Comparison of ENCODE assay signal across 17 mouse cellular contexts in genomic region chr3:82950208-82950607, GRCm38 (mm10). TPM values are rescaled to one million over a fixed set of nuclear protein-coding genes. Genes with fewer than 3 reads are reported as not detected.
"Had no signal": no experiment of that assay in that cellular context is flagged by ENCODE, and none has a peak within 500 bp of the region (broad histone marks: within the 10 kb centered on the region; RNA-seq: fewer than 3 reads in every experiment).

No protein-coding gene starts in this region.

- H3K27ac ChIP-seq: layer of hippocampus, adult 2 months; limb, embryonic 13.5 days; liver, embryonic 13.5 days; midbrain, embryonic 15.5 days; neural tube, embryonic 12.5 days had no signal

- H3K4me1 ChIP-seq: midbrain, embryonic 15.5 days; neural tube, embryonic 12.5 days had no signal

- H3K9ac ChIP-seq: limb, embryonic 13.5 days; liver, embryonic 13.5 days; midbrain, embryonic 15.5 days; neural tube, embryonic 12.5 days had no signal

- H3K4me3 ChIP-seq: layer of hippocampus, adult 2 months; limb, embryonic 13.5 days; liver, embryonic 13.5 days; midbrain, embryonic 15.5 days; neural tube, embryonic 12.5 days had no signal

- H3K27me3 ChIP-seq: limb, embryonic 13.5 days; liver, embryonic 13.5 days; midbrain, embryonic 15.5 days; neural tube, embryonic 12.5 days had no signal

- H3K9me3 ChIP-seq: limb, embryonic 13.5 days; liver, embryonic 13.5 days; midbrain, embryonic 15.5 days; neural tube, embryonic 12.5 days had no signal

- DNase-seq: kidney, adult 18-20 months; kidney, postnatal 10 days; left cerebral cortex, postnatal 4 days; liver, embryonic 13.5 days; right cerebral cortex, postnatal 14 days; thymus, postnatal 4 days had no signal

- H3K36me3 ChIP-seq: limb, embryonic 13.5 days; liver, embryonic 13.5 days; midbrain, embryonic 15.5 days; neural tube, embryonic 12.5 days had no signal

- H3K4me2 ChIP-seq: limb, embryonic 13.5 days; liver, embryonic 13.5 days; midbrain, embryonic 11.5 days; midbrain, embryonic 15.5 days; neural tube, embryonic 12.5 days had no signal

- ATAC-seq: midbrain, embryonic 15.5 days had no signal

RNA-seq across cellular contexts. Expression of gene Lrat, which starts 46.4 kb away (rescaled TPM):
- total RNA-seq: megakaryocyte, adult 5-6 weeks; monocyte, adult 5-6 weeks; neutrophil, adult 5-6 weeks had no signal
- polyA plus RNA-seq: kidney, embryonic 14.5 days; neural tube, embryonic 12.5 days had no signal

RNA-seq across cellular contexts. Expression of gene Fgg, which starts 57.3 kb away (rescaled TPM):
- total RNA-seq: layer of hippocampus, postnatal 10 days; left cerebral cortex, postnatal 10 days; left cerebral cortex, postnatal 4 days; megakaryocyte, adult 5-6 weeks; monocyte, adult 5-6 weeks; neutrophil, adult 5-6 weeks had no signal
- polyA plus RNA-seq: kidney, embryonic 14.5 days; midbrain, embryonic 11.5 days; neural tube, embryonic 12.5 days had no signal
